Comparison of ENCODE assay signal across 10 mouse cellular contexts in the genomic region with DNA sequence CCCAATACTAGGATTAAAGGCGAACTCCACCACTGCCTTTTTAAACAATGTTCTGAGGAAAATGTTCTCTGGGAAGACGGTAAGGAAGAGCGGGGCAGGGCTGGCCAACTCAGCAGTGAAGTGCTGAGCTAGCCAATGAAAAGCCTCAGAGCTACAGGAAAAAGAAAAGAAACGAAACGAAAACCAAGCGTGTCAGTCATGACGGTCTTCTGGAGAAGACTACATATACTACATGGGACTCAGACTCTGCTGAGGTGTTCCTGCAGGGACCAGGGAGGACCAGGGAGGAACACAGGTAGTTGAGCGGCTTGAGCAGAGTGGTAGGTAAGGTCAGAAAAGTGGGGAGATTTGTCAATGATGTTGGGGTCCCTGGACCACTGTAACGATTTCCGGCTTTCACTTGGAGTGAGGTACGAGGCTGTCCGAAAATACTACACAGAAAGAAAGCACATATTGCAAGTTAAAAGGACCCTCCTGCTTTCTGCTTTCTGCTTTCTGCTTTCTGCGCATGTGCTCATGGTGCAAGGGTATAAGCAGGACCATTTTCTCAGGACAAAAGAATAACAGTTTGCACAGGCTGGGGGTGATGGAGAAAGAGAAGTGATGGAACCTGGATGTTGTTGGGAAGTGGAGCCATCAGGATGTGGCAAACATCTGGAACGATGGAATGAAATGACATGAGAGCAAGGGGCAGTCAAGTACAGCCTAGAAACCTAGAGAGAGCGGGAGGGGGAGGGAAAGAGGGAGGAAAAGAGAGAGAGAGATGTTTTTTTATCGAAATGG. TPM values are rescaled to one million over a fixed set of nuclear protein-coding genes. Genes with fewer than 3 reads are reported as not detected.
DNase-seq lines count a peak whose midpoint lies in the region; ATAC-seq lines count a peak whose summit lies in the region.
"Had no signal": no experiment of that assay in that cellular context is flagged by ENCODE, and none has a peak within 500 bp of the region (broad histone marks: within the 10 kb centered on the region; RNA-seq: fewer than 3 reads in every experiment).

No protein-coding gene starts in this region.

- 73% methylated on average over 16 of the region's 16 CpGs for WGBS in heart, embryonic 11.5 days (ENCODE audit: insufficient replicate concordance)
- 47% methylated on average over 16 of the region's 16 CpGs for WGBS in embryonic facial prominence, embryonic 15.5 days
- 60% methylated on average over 16 of the region's 16 CpGs for WGBS in liver, embryonic 13.5 days (ENCODE audit: insufficient replicate concordance)

- H3K36me3 ChIP-seq in heart, embryonic 11.5 days (ENCODE audit: control insufficient read depth, insufficient read depth, low read length) = no peaks in the 10 kb centered on the region
- no peaks in the 10 kb centered on the region for H3K36me3 ChIP-seq in embryonic facial prominence, embryonic 15.5 days
- no peaks in the 10 kb centered on the region for H3K36me3 ChIP-seq in liver, embryonic 13.5 days

- no peak overlapping the region for H3K4me2 ChIP-seq in heart, embryonic 11.5 days
- H3K4me2 ChIP-seq in embryonic facial prominence, embryonic 15.5 days (replicated peaks) = peak overlapping the region; percentile 30
- 0 out of 2 replicates have a peak overlapping the region, but pooled peaks have one; percentile 15 for H3K4me2 ChIP-seq in liver, embryonic 13.5 days

- H3K27ac ChIP-seq in heart, embryonic 11.5 days (ENCODE audit: low read depth, low read length) = no peak overlapping the region
- peak overlapping the region; percentile 82 for H3K27ac ChIP-seq in embryonic facial prominence, embryonic 15.5 days (replicated peaks)
- no peak overlapping the region for H3K27ac ChIP-seq in liver, embryonic 13.5 days
- H3K27ac ChIP-seq: liver, embryonic 14.5 days had no signal

- no peak overlapping the region for H3K9ac ChIP-seq in heart, embryonic 11.5 days (ENCODE audit: low read depth, low read length)
- H3K9ac ChIP-seq in embryonic facial prominence, embryonic 15.5 days = no peak overlapping the region
- no peak overlapping the region for H3K9ac ChIP-seq in liver, embryonic 13.5 days
- H3K9ac ChIP-seq: liver, embryonic 14.5 days had no signal

- DNase-seq in heart, adult 18-20 months = peak; percentile 35 to 38
- DNase-seq in B cell, adult 2 months = peak; percentile 5 to 7
- DNase-seq in liver, embryonic 13.5 days = no peak
- no peak for DNase-seq in adrenal gland, adult 18-20 months (ENCODE audit: low spot score in 2 of 2)
- DNase-seq in ovary, adult 18-20 months (ENCODE audit: low spot score) = no peak
- DNase-seq in left cerebral cortex, adult 11 months (ENCODE audit: low spot score) = no peak

- ATAC-seq in heart, embryonic 11.5 days (replicated peaks; ENCODE audit: insufficient number of reproducible peaks, low FRiP score, low TSS enrichment) = no peak
- ATAC-seq in embryonic facial prominence, embryonic 15.5 days (ENCODE audit: insufficient number of reproducible peaks, low FRiP score, low TSS enrichment, low read depth) = peak; percentile 39; the same call in 1 of the 2 replicates
- no peak for ATAC-seq in liver, embryonic 13.5 days (ENCODE audit: low read depth)

- 0 out of 2 replicates have a peak, but pooled peaks cover 2% of the 10 kb centered on the region for H3K9me3 ChIP-seq in heart, embryonic 11.5 days (replicated peaks; ENCODE audit: control insufficient read depth, low read length)
- H3K9me3 ChIP-seq in embryonic facial prominence, embryonic 15.5 days (replicated peaks) = no peaks in the 10 kb centered on the region
- no peaks in the 10 kb centered on the region for H3K9me3 ChIP-seq in liver, embryonic 13.5 days (replicated peaks)

- H3K4me1 ChIP-seq in heart, embryonic 11.5 days (ENCODE audit: control insufficient read depth, insufficient read depth, low read length) = no peaks in the 10 kb centered on the region
- peaks cover 18% of the 10 kb centered on the region; the same call in 1 of the 2 replicates for H3K4me1 ChIP-seq in embryonic facial prominence, embryonic 15.5 days
- no peaks in the 10 kb centered on the region for H3K4me1 ChIP-seq in liver, embryonic 13.5 days (replicated peaks)

- H3K4me3 ChIP-seq in heart, embryonic 11.5 days (ENCODE audit: low read depth, low read length) = no peak overlapping the region
- H3K4me3 ChIP-seq in embryonic facial prominence, embryonic 15.5 days (replicated peaks) = peak overlapping the region; percentile 33
- H3K4me3 ChIP-seq in liver, embryonic 13.5 days (replicated peaks) = no peak overlapping the region

- H3K27me3 ChIP-seq in heart, embryonic 11.5 days (ENCODE audit: control insufficient read depth, insufficient read depth, low read length) = no peaks in the 10 kb centered on the region
- no peaks in the 10 kb centered on the region for H3K27me3 ChIP-seq in embryonic facial prominence, embryonic 15.5 days
- no peaks in the 10 kb centered on the region for H3K27me3 ChIP-seq in liver, embryonic 13.5 days

RNA-seq across cellular contexts. Expression of a gene that starts 20.4 kb away (rescaled TPM):
- 10 to 100 TPM; 21.3 to 22.6 TPM for total RNA-seq in heart, adult 18-20 months (2021)
- polyA plus RNA-seq in heart, embryonic 11.5 days (2014; fragmentation: Nextera tagmentation; extraction: Ambion mirVana) = 27.4 and 28.5 TPM in 2 replicates
- polyA plus RNA-seq in embryonic facial prominence, embryonic 15.5 days (2015; fragmentation: Nextera tagmentation; extraction: Ambion mirVana) = 40.7 and 40.8 TPM in 2 replicates
- polyA plus RNA-seq in liver, embryonic 13.5 days (2015; fragmentation: Nextera tagmentation; extraction: Ambion mirVana) = 10.6 and 13.6 TPM in 2 replicates
- total RNA-seq in adrenal gland, adult 18-20 months (2021) = 10 to 100 TPM; 26.2 to 36.8 TPM

RNA-seq across cellular contexts. Expression of a gene that starts 21.1 kb away (rescaled TPM):
- total RNA-seq in heart, adult 18-20 months (2021) = not detected
- polyA plus RNA-seq in heart, embryonic 11.5 days (2014; fragmentation: Nextera tagmentation; extraction: Ambion mirVana) = not detected in 2 replicates
- 0.85 TPM in 1 of 2 replicates, not detected in the other for polyA plus RNA-seq in embryonic facial prominence, embryonic 15.5 days (2015; fragmentation: Nextera tagmentation; extraction: Ambion mirVana)
- polyA plus RNA-seq in liver, embryonic 13.5 days (2015; fragmentation: Nextera tagmentation; extraction: Ambion mirVana) = not detected in 2 replicates
- total RNA-seq in adrenal gland, adult 18-20 months (2021) = not detected
- total RNA-seq: ES-E14 had no signal
- polyA plus RNA-seq: liver, embryonic 14.5 days had no signal

Comparison
In these comparisons a context has a peak if more than half of its experiments do, and no peak if none do; other contexts are left out.
1. DNase-seq: peak in heart, adult 18-20 months (2 of 2) and B cell, adult 2 months (2 of 2); none in liver, embryonic 13.5 days (single experiment), adrenal gland, adult 18-20 months (0 of 2), ovary, adult 18-20 months (single experiment) and left cerebral cortex, adult 11 months (single experiment).